In the genomic region with DNA sequence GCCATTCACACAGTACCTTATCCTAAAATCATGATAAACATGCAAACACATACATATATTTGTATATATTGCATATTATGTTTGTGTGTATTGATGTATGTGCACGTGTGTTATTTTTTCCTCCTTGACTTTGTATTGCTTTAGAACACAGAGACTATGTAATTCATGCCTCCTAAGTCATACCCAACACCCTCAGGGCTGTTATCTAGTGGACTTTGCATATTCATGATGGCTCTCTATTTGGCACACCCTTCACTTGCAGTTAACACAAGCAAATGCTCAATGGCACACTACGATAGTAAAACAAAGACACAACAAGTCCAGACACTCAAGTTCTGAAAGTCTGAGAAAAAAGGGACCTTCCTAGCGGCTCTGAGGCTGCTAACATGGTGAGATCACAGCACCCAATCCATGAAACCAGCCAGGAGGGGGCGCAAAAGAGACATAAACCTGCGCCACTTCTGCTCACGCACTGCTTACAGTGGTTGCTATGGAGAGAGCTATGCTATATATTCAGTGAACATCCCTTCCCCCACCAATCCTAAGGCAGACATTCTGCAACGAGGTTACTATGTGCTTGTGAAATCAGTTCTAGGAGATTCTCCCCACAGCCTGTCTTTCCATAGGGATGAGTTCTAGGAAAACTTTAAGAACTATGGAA, we compare ENCODE assay signal across 7 mouse cellular contexts.
A peak's percentile ranks its signal among the peaks of the same experiment; 100 is the strongest.
DNase-seq lines count a peak whose midpoint lies in the region; ATAC-seq lines count a peak whose summit lies in the region.

No protein-coding gene starts in this region.

- no peak overlapping the region for H3K4me3 ChIP-seq in heart, embryonic 10.5 days
- no peak overlapping the region for H3K4me3 ChIP-seq in limb, embryonic 11.5 days (ENCODE audit: low read depth, low read length)
- no peak overlapping the region for H3K4me3 ChIP-seq in midbrain, embryonic 14.5 days (replicated peaks; ENCODE audit: low read depth, low read length)

- ATAC-seq in limb, embryonic 11.5 days (ENCODE audit: insufficient number of reproducible peaks, low FRiP score, low TSS enrichment, low read depth): peak; percentile 84
- peak; percentile 75 for ATAC-seq in midbrain, embryonic 14.5 days (ENCODE audit: low FRiP score, low TSS enrichment)

- no peak overlapping the region for H3K9ac ChIP-seq in limb, embryonic 11.5 days (ENCODE audit: low read length)
- H3K9ac ChIP-seq in midbrain, embryonic 14.5 days (replicated peaks; ENCODE audit: low read length): no peak overlapping the region

- H3K36me3 ChIP-seq in heart, embryonic 10.5 days: no peaks in the 10 kb centered on the region
- no peaks in the 10 kb centered on the region for H3K36me3 ChIP-seq in limb, embryonic 11.5 days (ENCODE audit: control insufficient read depth, insufficient read depth, low read length)
- no peaks in the 10 kb centered on the region for H3K36me3 ChIP-seq in midbrain, embryonic 14.5 days (ENCODE audit: control insufficient read depth, insufficient read depth, low read length)

- no peak overlapping the region for H3K27ac ChIP-seq in heart, embryonic 10.5 days
- H3K27ac ChIP-seq in limb, embryonic 11.5 days (replicated peaks; ENCODE audit: low read depth, low read length): no peak overlapping the region
- no peak overlapping the region for H3K27ac ChIP-seq in midbrain, embryonic 14.5 days (replicated peaks; ENCODE audit: low read depth, low read length)

- H3K4me1 ChIP-seq in heart, embryonic 10.5 days: no peaks in the 10 kb centered on the region
- H3K4me1 ChIP-seq in limb, embryonic 11.5 days (ENCODE audit: control insufficient read depth, insufficient read depth, low read length): no peaks in the 10 kb centered on the region
- H3K4me1 ChIP-seq in midbrain, embryonic 14.5 days (ENCODE audit: control insufficient read depth, insufficient read depth, low read length): no peaks in the 10 kb centered on the region

- H3K9me3 ChIP-seq in heart, embryonic 10.5 days: no peaks in the 10 kb centered on the region
- H3K9me3 ChIP-seq in limb, embryonic 11.5 days (ENCODE audit: control insufficient read depth, low read length): no peaks in the 10 kb centered on the region
- no peaks in the 10 kb centered on the region for H3K9me3 ChIP-seq in midbrain, embryonic 14.5 days (ENCODE audit: control insufficient read depth, low read length)

- no peak overlapping the region for H3K4me2 ChIP-seq in limb, embryonic 11.5 days (ENCODE audit: low read depth, severe bottlenecking)
- no peak overlapping the region for H3K4me2 ChIP-seq in midbrain, embryonic 14.5 days (ENCODE audit: low read length)

- DNase-seq in adrenal gland, adult 8-10 months: peak; percentile 52
- DNase-seq in embryo, embryonic 11.5 days (ENCODE audit: low read depth, low spot score): peak; percentile 82
- peak; percentile 89 for DNase-seq in heart, embryonic 10.5 days (ENCODE audit: low spot score)
- peak; percentile 74 for DNase-seq in kidney, adult 9 months
- peak; percentile 90 for DNase-seq in limb, embryonic 11.5 days (ENCODE audit: low spot score)
- peak; percentile 92 for DNase-seq in midbrain, embryonic 14.5 days
- DNase-seq in spleen, adult 12 weeks (ENCODE audit: low spot score): peak; percentile 17

- 16% methylated on average over 7 of the region's 7 CpGs for WGBS in heart, embryonic 10.5 days
- 21% methylated on average over 7 of the region's 7 CpGs for WGBS in limb, embryonic 11.5 days
- WGBS in midbrain, embryonic 14.5 days: 12% methylated on average over 7 of the region's 7 CpGs

- no peaks in the 10 kb centered on the region for H3K27me3 ChIP-seq in heart, embryonic 10.5 days (ENCODE audit: insufficient read depth, poor library complexity, severe bottlenecking)
- no peaks in the 10 kb centered on the region for H3K27me3 ChIP-seq in limb, embryonic 11.5 days (ENCODE audit: control insufficient read depth, insufficient read depth, low read length)
- no peaks in the 10 kb centered on the region for H3K27me3 ChIP-seq in midbrain, embryonic 14.5 days (ENCODE audit: control insufficient read depth, insufficient read depth, low read length)

Comparison
In these comparisons a context has a peak if more than half of its experiments do, and no peak if none do; other contexts are left out.
1. DNase-seq: peak in every context shown above with its lines; median percentile 92 in midbrain, embryonic 14.5 days; 90 in limb, embryonic 11.5 days; 89 in heart, embryonic 10.5 days; 82 in embryo, embryonic 11.5 days; 74 in kidney, adult 9 months; 52 in adrenal gland, adult 8-10 months; 17 in spleen, adult 12 weeks.